Mouse (Mus musculus): ENCODE results near the gene Sgk1.

DNA sequence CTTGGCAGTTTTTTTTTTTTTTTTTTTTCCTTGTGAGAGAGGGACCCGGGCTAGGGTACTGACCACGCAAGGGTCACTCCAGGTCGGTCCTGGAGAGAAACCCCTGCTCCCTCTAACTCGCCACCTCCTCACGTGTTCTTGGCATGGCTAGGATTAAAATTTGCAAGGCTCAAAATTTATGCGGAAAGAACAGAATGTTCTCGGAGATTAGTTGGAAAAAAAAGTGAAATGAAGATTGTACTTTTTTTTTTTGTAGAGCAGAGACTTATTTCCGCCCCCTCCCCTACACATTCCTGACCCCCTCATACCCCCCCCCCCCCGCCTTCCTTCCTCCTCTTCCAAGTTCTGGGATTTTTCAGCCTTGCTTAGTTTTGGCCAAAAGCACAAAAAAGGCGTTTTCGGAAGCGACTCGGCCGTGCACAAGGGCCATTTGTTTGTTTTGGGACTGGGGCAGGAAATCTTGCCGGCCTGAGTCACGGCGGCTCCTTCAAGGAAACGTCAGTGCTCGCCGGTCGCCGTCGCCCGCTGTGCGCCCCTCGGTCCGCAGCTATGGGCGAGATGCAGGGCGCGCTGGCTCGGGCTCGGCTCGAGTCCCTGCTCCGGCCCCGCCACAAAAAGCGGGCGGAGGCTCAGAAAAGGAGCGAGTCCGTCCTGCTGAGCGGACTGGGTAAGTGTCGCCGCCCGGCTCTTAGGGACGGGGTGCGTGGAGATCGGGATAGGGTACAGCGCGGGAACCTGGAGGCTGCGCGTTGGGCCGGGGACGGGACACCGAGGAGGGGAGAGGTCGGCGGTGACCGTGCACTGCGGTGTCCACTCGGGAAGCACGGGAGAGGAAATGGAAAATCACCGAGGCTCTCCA, 111.8 kb downstream of the Sgk1 start:
- TF ChIP-seq CTCF (IDR thresholded peaks at IDR 0.05; ENCODE audit: extremely low read depth, insufficient read depth, low read length) (no peak), POLR2A (IDR thresholded peaks at IDR 0.05; ENCODE audit: extremely low read depth, insufficient read depth, low read length) (no peak)

Data from cortical plate, adult 2 months (tissue).